Mouse (Mus musculus) CH12.LX (cell line): ENCODE results near the gene Naa40. TPM values are rescaled to one million over a fixed set of nuclear protein-coding genes. Genes with fewer than 3 reads are reported as not detected.

ENCODE experiments used
- DNase-seq: peaks from one replicate; pipeline ENCODE4 v3.0.0-alpha.2; 2013; ENCODE audit errors: extremely low read depth
- H3K27ac ChIP-seq: 2 replicates; pipeline ENCODE4 v1.5.1; 2012; ENCODE audit warnings: low read depth, mild to moderate bottlenecking, control low read depth, moderate library complexity; ENCODE audit not compliant: insufficient read depth
- H3K27me3 ChIP-seq: replicated peaks from 2 replicates; pipeline ENCODE3; 2012; ENCODE audit warnings: inconsistent platforms
- H3K36me3 ChIP-seq, 2 experiments: replicated peaks in 1 of 2; 2 replicates each; pipeline versions ENCODE3 to v1.6.1; 2012; ENCODE audit warnings: inconsistent platforms in 1 of 2, low read length in 1 of 2, mild to moderate bottlenecking in 1 of 2, mixed read lengths in 1 of 2, moderate library complexity in 1 of 2; ENCODE audit not compliant: control insufficient read depth in 1 of 2, insufficient read depth in 1 of 2
- H3K4me1 ChIP-seq, 2 experiments: 2 replicates each; pipeline ENCODE4 v1.6.1; 2012; ENCODE audit warnings: inconsistent platforms in 1 of 2, moderate library complexity in 1 of 2; ENCODE audit not compliant: insufficient read depth in 2 of 2, control insufficient read depth in 1 of 2
- H3K4me2 ChIP-seq: 2 replicates; pipeline ENCODE4 v1.6.1; 2012; ENCODE audit warnings: low read depth, mild to moderate bottlenecking, control low read depth; ENCODE audit not compliant: poor library complexity, insufficient read depth, severe bottlenecking
- H3K4me3 ChIP-seq, 3 experiments: fragments of 150-350 bp in 1 of 3; sonication (generic) in 1 of 3; replicated peaks in 1 of 3; 2 replicates each; pipeline versions ENCODE3 to v1.5.1; 2011 to 2012; ENCODE audit warnings: low read depth in 2 of 3, low read length in 2 of 3, mild to moderate bottlenecking in 2 of 3, moderate library complexity in 2 of 3, control low read depth in 1 of 3, improper control_type of control experiment in 1 of 3, inconsistent platforms in 1 of 3, mixed read lengths in 1 of 3; ENCODE audit not compliant: poor library complexity in 1 of 3
- H3K79me2 ChIP-seq: replicated peaks from 2 replicates; pipeline ENCODE4 v1.6.1; 2012; ENCODE audit warnings: mild to moderate bottlenecking, moderate library complexity; ENCODE audit not compliant: control insufficient read depth, poor library complexity, insufficient read depth, severe bottlenecking; ENCODE audit errors: extremely low read depth
- H3K9ac ChIP-seq: 2 replicates; pipeline ENCODE4 v1.6.1; 2012; ENCODE audit warnings: low read depth, mild to moderate bottlenecking, control low read depth, moderate library complexity; ENCODE audit not compliant: insufficient read depth
- H3K9me3 ChIP-seq: replicated peaks from 2 replicates; pipeline ENCODE3; 2012; ENCODE audit warnings: low read length, inconsistent platforms, mixed read lengths
- BHLHE40 ChIP-seq: IDR thresholded peaks from 2 replicates; pipeline ENCODE4 v1.6.1; 2011; ENCODE audit warnings: mild to moderate bottlenecking, low read depth, low read length, improper control_type of control experiment
- CHD1 ChIP-seq: IDR thresholded peaks from 2 replicates; pipeline ENCODE4 v1.6.1; 2012; ENCODE audit warnings: low read depth, low read length, improper control_type of control experiment, inconsistent platforms
- CHD2 ChIP-seq: IDR thresholded peaks from 2 replicates; pipeline ENCODE4 v1.6.1; 2011; ENCODE audit warnings: low read length, improper control_type of control experiment
- E2F4 ChIP-seq: IDR thresholded peaks from 2 replicates; pipeline ENCODE4 v1.6.1; 2011; ENCODE audit warnings: low read depth, low read length, improper control_type of control experiment; ENCODE audit not compliant: insufficient replicate concordance
- ETS1 ChIP-seq: conservative IDR thresholded peaks from 2 replicates; pipeline ENCODE4 v1.6.1; 2012; ENCODE audit warnings: low read depth, mild to moderate bottlenecking, inconsistent platforms, low read length, improper control_type of control experiment, moderate library complexity
- GABPA ChIP-seq: IDR thresholded peaks from 2 replicates; pipeline ENCODE4 v1.6.1; 2012; ENCODE audit warnings: low read depth, low read length, improper control_type of control experiment, inconsistent platforms; ENCODE audit not compliant: insufficient replicate concordance
- HCFC1 ChIP-seq: IDR thresholded peaks from 2 replicates; pipeline ENCODE4 v1.6.1; 2012; ENCODE audit warnings: low read depth, mild to moderate bottlenecking, inconsistent platforms, low read length, improper control_type of control experiment
- JUND ChIP-seq: conservative IDR thresholded peaks from 2 replicates; pipeline ENCODE4 v1.6.1; 2011; ENCODE audit warnings: low read depth, low read length, improper control_type of control experiment
- MAFK ChIP-seq: IDR thresholded peaks from 2 replicates; pipeline ENCODE4 v1.6.1; 2011; ENCODE audit warnings: low read length, improper control_type of control experiment; ENCODE audit not compliant: insufficient replicate concordance
- MAZ ChIP-seq: IDR thresholded peaks from 2 replicates; pipeline ENCODE4 v1.6.1; 2012; ENCODE audit warnings: low read depth, mild to moderate bottlenecking, inconsistent platforms, low read length, improper control_type of control experiment, moderate library complexity
- MEF2A ChIP-seq: IDR thresholded peaks from 2 replicates; pipeline ENCODE4 v1.6.1; 2014; ENCODE audit warnings: low read depth, mild to moderate bottlenecking, inconsistent platforms, low read length, improper control_type of control experiment, borderline replicate concordance
- MXI1 ChIP-seq: IDR thresholded peaks from 2 replicates; pipeline ENCODE4 v1.6.1; 2011; ENCODE audit warnings: mild to moderate bottlenecking, low read depth, low read length, improper control_type of control experiment
- MYC ChIP-seq: IDR thresholded peaks from 2 replicates; pipeline ENCODE4 v1.6.1; 2011; ENCODE audit warnings: low read depth, mild to moderate bottlenecking, improper control_type of control experiment, low read length
- NELFE ChIP-seq: IDR thresholded peaks from 2 replicates; pipeline ENCODE4 v1.6.1; 2011; ENCODE audit warnings: low read depth, low read length, improper control_type of control experiment
- POLR2A ChIP-seq: IDR thresholded peaks from 2 replicates; pipeline ENCODE4 v1.6.1; 2011; ENCODE audit warnings: low read depth, mild to moderate bottlenecking, improper control_type of control experiment, low read length
- RCOR1 ChIP-seq: conservative IDR thresholded peaks from 2 replicates; pipeline ENCODE4 v1.6.1; 2012; ENCODE audit warnings: low read depth, mild to moderate bottlenecking, inconsistent platforms, low read length, improper control_type of control experiment
- SMC3 ChIP-seq: IDR thresholded peaks from 2 replicates; pipeline ENCODE4 v1.6.1; 2011; ENCODE audit warnings: low read depth, low read length, improper control_type of control experiment
- TCF12 ChIP-seq: IDR thresholded peaks from 2 replicates; pipeline ENCODE4 v1.6.1; 2014; ENCODE audit warnings: low read depth, mild to moderate bottlenecking, inconsistent platforms, low read length, improper control_type of control experiment
- UBTF ChIP-seq: IDR thresholded peaks from 2 replicates; pipeline ENCODE4 v1.6.1; 2012; ENCODE audit warnings: low read depth, mild to moderate bottlenecking, inconsistent platforms, low read length, improper control_type of control experiment, moderate library complexity
- USF1 ChIP-seq: IDR thresholded peaks from 2 replicates; pipeline ENCODE4 v1.6.1; 2014; ENCODE audit warnings: low read depth, mild to moderate bottlenecking, inconsistent platforms, low read length, improper control_type of control experiment
- USF2 ChIP-seq: conservative IDR thresholded peaks from 2 replicates; pipeline ENCODE4 v1.6.1; 2011; ENCODE audit warnings: low read depth, low read length, improper control_type of control experiment
- ZC3H11A ChIP-seq: IDR thresholded peaks from 2 replicates; pipeline ENCODE4 v1.6.1; 2012; ENCODE audit warnings: low read depth, mild to moderate bottlenecking, inconsistent platforms, low read length, improper control_type of control experiment
- ZKSCAN1 ChIP-seq: IDR thresholded peaks from 2 replicates; pipeline ENCODE4 v1.6.1; 2012; ENCODE audit warnings: low read depth, inconsistent platforms, low read length, improper control_type of control experiment, borderline replicate concordance
- ZMIZ1 ChIP-seq: IDR thresholded peaks from 2 replicates; pipeline ENCODE4 v1.6.1; 2012; ENCODE audit warnings: low read depth, mild to moderate bottlenecking, inconsistent platforms, low read length, improper control_type of control experiment
- dilution Hi-C: fragments of 300-500 bp; cut with MboI; formaldehyde crosslinking; loops from 2 replicates; pipeline ENCODE4 v1.14.3; 2020; ENCODE audit warnings: low sequenced_read_pairs; ENCODE audit not compliant: extremely low pct_unique_long_range_greater_than_20kb, extremely low pct_ligation_motif_present
- in situ Hi-C: fragments of 300-500 bp; cut with MboI; formaldehyde crosslinking; loops from 3 replicates; pipeline ENCODE4 v1.14.3; 2019; ENCODE audit warnings: low sequenced_read_pairs, low pct_ligation_motif_present, low pct_unique_long_range_greater_than_20kb, mixed read lengths
- polyA plus RNA-seq: library from polyadenylated mRNA; unstranded; fragments of >175 nt; gene quantifications from 2 replicates; pipeline ENCODE4 v1.2.1, GENCODE M21; 2012; ENCODE audit warnings: low read depth; ENCODE audit not compliant: insufficient read length
- total RNA-seq, 2 experiments: library from RNA; depleted of rRNA; stranded (reverse); fragments of 300-350 nt in 1 of 2; fragments of >200 nt in 1 of 2; gene quantifications; 2 replicates each; pipeline ENCODE4 v1.2.3; 2012 to 2014

Naa40 gene
- total and polyA plus RNA-seq, 3 experiments, result 40.6 to 69.3 (median 65.7) TPM

- Histone ChIP-seq H3K4me1 (peaks cover 3 to 12% of the 10 kb centered on the region in 2 experiments; a peak in 3 of 4 replicates), H3K9me3 (no peaks in the 10 kb centered on the region), H3K9ac (no peak overlapping the region), H3K36me3 (no peaks in the 10 kb centered on the region)
- peak; percentile 55 for DNase-seq
- no peak for TF ChIP-seq MYC
- no peak for TF ChIP-seq RCOR1
- TF ChIP-seq POLR2A, result peak; percentile 33; the same call in 1 of the 2 replicates
- no peak for TF ChIP-seq ZKSCAN1
- TF ChIP-seq MEF2A, result no peak
- TF ChIP-seq, all 38 proteins: peak for 1
- H3K27me3 ChIP-seq, result peaks cover 4% of the 10 kb centered on the region
- dilution Hi-C loops, result no loop called here
- H3K4me2 ChIP-seq, result no peak overlapping the region
- no peak overlapping the region for H3K4me3 ChIP-seq
- H3K27ac ChIP-seq, result no peak overlapping the region
- in situ Hi-C loops, result loop anchor here (10.0 kb wide), 1 partner anchor 169 kb away; the partner anchor contains the start of gene 2700081O15Rik
- no peaks in the 10 kb centered on the region for H3K79me2 ChIP-seq
Measured at GRCm38 (mm10) chr19:7246021-7246420, 5.0 kb upstream of the Naa40 start.

- in situ Hi-C loops, result loop anchor here (10.0 kb wide), 1 partner anchor 175 kb away; the partner anchor contains the start of gene 2700081O15Rik
- peak overlapping the region; percentile 64 for H3K4me2 ChIP-seq
- peak; percentile 26 for DNase-seq
- dilution Hi-C loops, result no loop called here
- H3K79me2 ChIP-seq, result peaks cover 33% of the 10 kb centered on the region
- H3K27ac ChIP-seq, result peak overlapping the region; percentile 47
- 0 out of 2 replicates have a peak, but pooled peaks have one; percentile 8 for TF ChIP-seq MYC
- TF ChIP-seq ZKSCAN1, result no peak
- peaks cover 4% of the 10 kb centered on the region for H3K27me3 ChIP-seq
- H3K4me3 ChIP-seq, result peak overlapping the region; percentile 85 to 91 (median 87)
- H3K4me1 ChIP-seq, result peaks cover 25 to 54% of the 10 kb centered on the region in 2 experiments
- peaks cover 3 to 32% of the 10 kb centered on the region in 2 experiments for H3K36me3 ChIP-seq
- H3K9me3 ChIP-seq, result no peaks in the 10 kb centered on the region
- H3K9ac ChIP-seq, result peak overlapping the region; percentile 76
Measured at GRCm38 (mm10) chr19:7240291-7240690, 692 bp downstream of the Naa40 start.

GRCm38 (mm10) chr19:7239574-7239973, 1.4 kb downstream of the Naa40 start:
- in situ Hi-C loops, result no loop called here
- Histone ChIP-seq H3K4me1 (peaks cover 21 to 61% of the 10 kb centered on the region in 2 experiments), H3K4me2 (peak overlapping the region; percentile 64), H3K9me3 (no peaks in the 10 kb centered on the region), H3K4me3 (peak overlapping the region; percentile 85 to 91 (median 87)), H3K27ac (peak overlapping the region; percentile 47; the same call in 1 of the 2 replicates), H3K27me3 (peaks cover 4% of the 10 kb centered on the region), H3K9ac (peak overlapping the region; percentile 76), H3K36me3 (peaks cover 3 to 35% of the 10 kb centered on the region in 2 experiments), H3K79me2 (peaks cover 33% of the 10 kb centered on the region)
- peak; percentile 8 for DNase-seq
- dilution Hi-C loops, result no loop called here
- TF ChIP-seq USF2 (no peak), POLR2A (no peak), ZMIZ1 (no peak), CHD1 (no peak), JUND (no peak), RCOR1 (no peak), CHD2 (no peak), ETS1 (peak; percentile 33; the same call in 1 of the 2 replicates), ZC3H11A (no peak), MXI1 (no peak), MAZ (no peak), BHLHE40 (peak; percentile 81), GABPA (no peak), USF1 (no peak), UBTF (no peak), SMC3 (no peak), NELFE (no peak), HCFC1 (no peak), TCF12 (no peak), MAFK (no peak), E2F4 (no peak), ZKSCAN1 (no peak)
